ENCODE assay signal across 8 mouse cellular contexts in genomic region chr9:41766533-41766920, GRCm38 (mm10).
DNase-seq lines count a peak whose midpoint lies in the region; ATAC-seq and TF ChIP-seq lines count a peak whose summit lies in the region.

No protein-coding gene starts in this region.

- no peak; the same call in 1 of the 2 replicates for ATAC-seq in liver, postnatal 0 days
- no peak for ATAC-seq in liver, embryonic 12.5 days
- ATAC-seq in embryonic facial prominence, embryonic 15.5 days (ENCODE audit: insufficient number of reproducible peaks, low FRiP score, low TSS enrichment, low read depth) = peak; percentile 87
- peak; percentile 31; the same call in 1 of the 2 replicates for ATAC-seq in intestine, postnatal 0 days
- peak; percentile 84 for ATAC-seq in limb, embryonic 15.5 days (ENCODE audit: insufficient number of reproducible peaks, low FRiP score, low TSS enrichment, low read depth)
- no peak for ATAC-seq in erythroid progenitor cell, adult 5-6 weeks (replicated peaks; ENCODE audit: low FRiP score, poor library complexity, severe bottlenecking)

- TF ChIP-seq EP300 in liver, postnatal 0 days (IDR thresholded peaks at IDR 0.05; ENCODE audit: low read depth) = no peak
- peak; percentile 87; the same call in 1 of the 2 replicates for TF ChIP-seq EP300 in heart, adult 2 months (IDR thresholded peaks at IDR 0.05; ENCODE audit: insufficient read depth, low read depth, low read length)

- no peaks in the 10 kb centered on the region for H3K4me1 ChIP-seq in liver, postnatal 0 days (ENCODE audit: insufficient read depth)
- H3K4me1 ChIP-seq in liver, embryonic 12.5 days = no peaks in the 10 kb centered on the region
- peaks cover 21% of the 10 kb centered on the region for H3K4me1 ChIP-seq in embryonic facial prominence, embryonic 15.5 days
- no peaks in the 10 kb centered on the region for H3K4me1 ChIP-seq in heart, adult 2 months (ENCODE audit: control insufficient read depth, insufficient read depth, low read length)
- no peaks in the 10 kb centered on the region for H3K4me1 ChIP-seq in intestine, postnatal 0 days (replicated peaks; ENCODE audit: control insufficient read depth, insufficient read depth, low read length)
- peaks cover 16% of the 10 kb centered on the region for H3K4me1 ChIP-seq in limb, embryonic 15.5 days

- 19% methylated on average over 4 of the region's 4 CpGs for WGBS in liver, postnatal 0 days (ENCODE audit: insufficient replicate concordance)
- 14% methylated on average over 4 of the region's 4 CpGs for WGBS in liver, embryonic 12.5 days (ENCODE audit: insufficient replicate concordance)
- WGBS in embryonic facial prominence, embryonic 15.5 days = 5% methylated on average over 4 of the region's 4 CpGs
- WGBS in heart, adult 2 months = 8% methylated on average over 4 of the region's 4 CpGs
- 27% methylated on average over 4 of the region's 4 CpGs for WGBS in intestine, postnatal 0 days
- WGBS in limb, embryonic 15.5 days = 3% methylated on average over 4 of the region's 4 CpGs

- no peak overlapping the region for H3K27ac ChIP-seq in liver, postnatal 0 days (ENCODE audit: low read depth)
- H3K27ac ChIP-seq in liver, embryonic 12.5 days = no peak overlapping the region
- H3K27ac ChIP-seq in embryonic facial prominence, embryonic 15.5 days (replicated peaks) = peak overlapping the region; percentile 76
- no peak overlapping the region for H3K27ac ChIP-seq in heart, adult 2 months
- no peak overlapping the region for H3K27ac ChIP-seq in intestine, postnatal 0 days (ENCODE audit: low read depth, low read length)
- peak overlapping the region; percentile 83 for H3K27ac ChIP-seq in limb, embryonic 15.5 days

- H3K9ac ChIP-seq in liver, postnatal 0 days (replicated peaks) = no peak overlapping the region
- no peak overlapping the region for H3K9ac ChIP-seq in liver, embryonic 12.5 days
- H3K9ac ChIP-seq in embryonic facial prominence, embryonic 15.5 days = no peak overlapping the region
- H3K9ac ChIP-seq in heart, adult 2 months (ENCODE audit: low read depth, low read length) = no peak overlapping the region
- H3K9ac ChIP-seq in intestine, postnatal 0 days (ENCODE audit: low read depth, low read length) = no peak overlapping the region
- no peak overlapping the region for H3K9ac ChIP-seq in limb, embryonic 15.5 days

- H3K9me3 ChIP-seq in liver, postnatal 0 days (ENCODE audit: low read length) = no peaks in the 10 kb centered on the region
- H3K9me3 ChIP-seq in liver, embryonic 12.5 days (replicated peaks) = no peaks in the 10 kb centered on the region
- no peaks in the 10 kb centered on the region for H3K9me3 ChIP-seq in embryonic facial prominence, embryonic 15.5 days (replicated peaks)
- no peaks in the 10 kb centered on the region for H3K9me3 ChIP-seq in intestine, postnatal 0 days (ENCODE audit: control insufficient read depth)
- no peaks in the 10 kb centered on the region for H3K9me3 ChIP-seq in limb, embryonic 15.5 days

- DNase-seq in liver, postnatal 0 days = peak; percentile 17
- DNase-seq in heart, adult 2 months = peak; percentile 58 to 65
- peak; percentile 27 for DNase-seq in ovary, postnatal 14 days (ENCODE audit: low spot score)

- no peaks in the 10 kb centered on the region for H3K27me3 ChIP-seq in liver, postnatal 0 days (ENCODE audit: insufficient read depth, low read length)
- H3K27me3 ChIP-seq in liver, embryonic 12.5 days (replicated peaks) = no peaks in the 10 kb centered on the region
- H3K27me3 ChIP-seq in embryonic facial prominence, embryonic 15.5 days = no peaks in the 10 kb centered on the region
- no peaks in the 10 kb centered on the region for H3K27me3 ChIP-seq in heart, adult 2 months (ENCODE audit: control insufficient read depth, insufficient read depth, low read length)
- H3K27me3 ChIP-seq in intestine, postnatal 0 days (replicated peaks; ENCODE audit: control insufficient read depth, insufficient read depth, low read length) = no peaks in the 10 kb centered on the region
- H3K27me3 ChIP-seq in limb, embryonic 15.5 days = no peaks in the 10 kb centered on the region

- TF ChIP-seq POLR2A in heart, adult 2 months (IDR thresholded peaks at IDR 0.05; ENCODE audit: insufficient read depth, low read depth, low read length) = no peak

- H3K4me3 ChIP-seq in liver, postnatal 0 days (ENCODE audit: low read depth, low read length) = no peak overlapping the region
- H3K4me3 ChIP-seq in liver, embryonic 12.5 days = no peak overlapping the region
- H3K4me3 ChIP-seq in embryonic facial prominence, embryonic 15.5 days (replicated peaks) = no peak overlapping the region
- H3K4me3 ChIP-seq in heart, adult 2 months = no peak overlapping the region
- no peak overlapping the region for H3K4me3 ChIP-seq in intestine, postnatal 0 days (ENCODE audit: low read depth, low read length)
- H3K4me3 ChIP-seq in limb, embryonic 15.5 days = no peak overlapping the region

- no peak for TF ChIP-seq CTCF in liver, postnatal 0 days (IDR thresholded peaks at IDR 0.05; ENCODE audit: low read depth)
- no peak for TF ChIP-seq CTCF in heart, adult 2 months (IDR thresholded peaks at IDR 0.05)
- TF ChIP-seq CTCF in intestine, postnatal 0 days (IDR thresholded peaks at IDR 0.05; ENCODE audit: low read depth) = no peak

- no peaks in the 10 kb centered on the region for H3K79me2 ChIP-seq in heart, adult 2 months (replicated peaks; ENCODE audit: control insufficient read depth, insufficient read depth, low read length)

- intact Hi-C loops in heart, adult 2 months (cut with DNase I) = no loop called here

- no peaks in the 10 kb centered on the region for H3K36me3 ChIP-seq in liver, postnatal 0 days (replicated peaks; ENCODE audit: insufficient read depth, low read length)
- H3K36me3 ChIP-seq in liver, embryonic 12.5 days = no peaks in the 10 kb centered on the region
- no peaks in the 10 kb centered on the region for H3K36me3 ChIP-seq in embryonic facial prominence, embryonic 15.5 days
- no peaks in the 10 kb centered on the region for H3K36me3 ChIP-seq in heart, adult 2 months (ENCODE audit: control insufficient read depth, insufficient read depth, low read length)
- H3K36me3 ChIP-seq in intestine, postnatal 0 days (ENCODE audit: control insufficient read depth, insufficient read depth) = no peaks in the 10 kb centered on the region
- H3K36me3 ChIP-seq in limb, embryonic 15.5 days = no peaks in the 10 kb centered on the region

- no peak overlapping the region for H3K4me2 ChIP-seq in liver, postnatal 0 days (ENCODE audit: low read depth, low read length)
- H3K4me2 ChIP-seq in liver, embryonic 12.5 days = no peak overlapping the region
- H3K4me2 ChIP-seq in embryonic facial prominence, embryonic 15.5 days (replicated peaks) = no peak overlapping the region
- no peak overlapping the region for H3K4me2 ChIP-seq in intestine, postnatal 0 days (replicated peaks; ENCODE audit: low read depth)
- no peak overlapping the region for H3K4me2 ChIP-seq in limb, embryonic 15.5 days

Comparison
In these comparisons a context has a peak if more than half of its experiments do, and no peak if none do; other contexts are left out.
1. ATAC-seq: peak in embryonic facial prominence, embryonic 15.5 days (single experiment), intestine, postnatal 0 days (single experiment) and limb, embryonic 15.5 days (single experiment); none in liver, postnatal 0 days (single experiment), liver, embryonic 12.5 days (single experiment) and erythroid progenitor cell, adult 5-6 weeks (single experiment).
2. H3K27ac ChIP-seq: peak in embryonic facial prominence, embryonic 15.5 days (single experiment) and limb, embryonic 15.5 days (single experiment); none in liver, postnatal 0 days (single experiment), liver, embryonic 12.5 days (single experiment), heart, adult 2 months (single experiment) and intestine, postnatal 0 days (single experiment).
3. Peak in every context shown above with its lines, with median percentiles within 50 percentile points of each other: DNase-seq.